Mouse (Mus musculus): ENCODE measurements around the gene Atg2b. TPM values are rescaled to one million over a fixed set of nuclear protein-coding genes. Genes with fewer than 3 reads are reported as not detected.

Gene Atg2b
- total RNA-seq, 2 experiments from 2014 or later: 18.9 to 19.1 TPM

GRCm38 (mm10) chr12:105705799-105706487 is 20.9 kb upstream of the Atg2b start, which contains the start of gene Ak7:
Gene Ak7, plus strand, starts transcription at chr12:105705976.
- Histone ChIP-seq H3K4me3 (peak within 1 kb of the TSS; percentile 26; the same call in 1 of the 2 replicates), H3K27ac (no peak within 1 kb of the TSS)
- intact Hi-C loops (cut with DNase I): no loop called here
- no peak for TF ChIP-seq CTCF (IDR thresholded peaks at IDR 0.05)
- peak; percentile 84 for DNase-seq

DNA sequence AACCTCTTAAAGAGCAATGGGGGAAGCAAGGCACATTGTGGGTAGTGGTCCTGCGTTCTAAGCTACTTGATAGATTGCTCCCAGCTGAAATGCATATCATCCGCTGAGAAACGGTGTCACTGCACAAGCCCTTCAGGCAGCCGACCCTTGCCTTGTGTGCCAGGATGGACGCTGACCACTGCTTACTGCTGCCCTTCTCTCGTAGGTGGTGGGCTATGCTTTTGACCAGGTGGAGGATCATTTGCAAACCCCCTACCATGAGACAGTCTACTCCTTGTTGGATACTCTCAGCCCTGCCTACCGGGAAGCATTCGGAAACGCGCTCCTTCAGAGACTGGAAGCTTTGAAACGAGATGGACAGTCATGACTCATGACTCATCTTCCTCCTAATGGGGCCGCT is 15.4 kb upstream of the Atg2b start:
- H3K4me3 ChIP-seq: no peak overlapping the region
- intact Hi-C loops (cut with DNase I): no loop called here
- no peak overlapping the region for H3K27ac ChIP-seq
- no peak for DNase-seq
- TF ChIP-seq CTCF (IDR thresholded peaks at IDR 0.05): no peak

DNA sequence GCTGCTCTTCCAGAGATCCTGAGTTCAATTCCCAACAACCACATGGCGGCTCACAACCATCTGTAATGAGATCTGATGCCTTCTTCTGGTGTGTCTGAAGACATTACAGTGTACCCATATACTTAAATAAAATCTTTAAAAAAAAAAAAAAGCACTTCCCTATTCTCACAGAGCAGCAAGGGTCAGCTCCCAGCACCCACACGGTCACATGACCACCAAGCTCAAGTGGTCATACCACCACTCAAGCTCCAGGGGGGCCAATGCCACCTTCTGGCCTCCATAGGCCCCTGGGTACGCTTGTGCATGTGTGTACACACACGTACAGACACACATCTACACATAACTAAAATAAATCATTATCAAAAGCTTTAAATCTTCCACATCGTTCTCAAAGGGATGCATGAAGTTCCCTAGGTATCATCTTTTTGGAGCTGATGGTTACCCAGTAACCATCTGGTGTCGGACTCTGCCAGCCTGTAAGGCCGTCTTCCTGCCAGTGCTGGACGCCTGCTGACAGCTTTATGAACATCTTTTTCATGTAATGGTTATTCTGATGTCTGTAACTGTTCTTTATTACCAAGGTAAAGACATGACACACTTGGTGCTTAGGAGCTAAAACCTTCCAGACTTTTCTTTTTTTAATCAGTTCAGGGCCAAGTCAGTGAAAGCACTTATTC is 12.2 kb upstream of the Atg2b start:
- no peak for DNase-seq
- intact Hi-C loops (cut with DNase I): no loop called here
- Histone ChIP-seq H3K27ac (no peak overlapping the region), H3K4me3 (no peak overlapping the region)
- TF ChIP-seq CTCF (IDR thresholded peaks at IDR 0.05): no peak

DNA sequence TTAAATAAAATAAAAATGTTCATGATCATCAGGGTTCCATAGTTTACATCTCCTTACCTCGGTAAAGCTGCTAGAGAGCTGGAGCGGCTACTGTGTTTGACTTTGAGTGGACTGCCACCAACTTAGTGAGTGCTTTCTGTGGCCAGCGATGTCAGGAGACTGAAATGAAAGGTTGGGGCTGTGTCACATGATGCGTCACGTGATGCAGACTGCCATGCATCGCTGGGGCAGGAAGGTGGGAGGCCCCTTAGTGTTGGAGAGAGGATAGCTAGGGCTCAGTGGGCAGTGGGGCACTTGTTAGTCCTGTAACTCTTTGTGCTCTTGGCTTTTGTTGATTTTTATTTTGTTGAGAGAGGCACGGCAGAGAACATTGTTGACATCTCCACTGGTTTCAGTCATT is 10.8 kb upstream of the Atg2b start:
- intact Hi-C loops (cut with DNase I): no loop called here
- no peak for TF ChIP-seq CTCF (IDR thresholded peaks at IDR 0.05)
- DNase-seq: no peak
- Histone ChIP-seq H3K27ac (no peak overlapping the region), H3K4me3 (no peak overlapping the region)

- no peak overlapping the region for H3K27ac ChIP-seq
- H3K4me3 ChIP-seq: no peak overlapping the region
- TF ChIP-seq CTCF (IDR thresholded peaks at IDR 0.05): no peak
- peak; percentile 34 for DNase-seq
- intact Hi-C loops (cut with DNase I): no loop called here
These were observed 9.0 kb upstream of the Atg2b start for GRCm38 (mm10) chr12:105694021-105694420.

- peak; percentile 36 for DNase-seq
- no peak overlapping the region for H3K4me3 ChIP-seq
- peak overlapping the region; percentile 2; the same call in 1 of the 2 replicates for H3K27ac ChIP-seq
- no peak for TF ChIP-seq CTCF (IDR thresholded peaks at IDR 0.05)
- intact Hi-C loops (cut with DNase I): loop anchor here (5.0 to 10.0 kb wide), 2 partner anchors 33 to 325 kb away; partner anchors contain the start of gene Vrk1
These were observed 4.4 kb upstream of the Atg2b start for GRCm38 (mm10) chr12:105689435-105689834.

DNA sequence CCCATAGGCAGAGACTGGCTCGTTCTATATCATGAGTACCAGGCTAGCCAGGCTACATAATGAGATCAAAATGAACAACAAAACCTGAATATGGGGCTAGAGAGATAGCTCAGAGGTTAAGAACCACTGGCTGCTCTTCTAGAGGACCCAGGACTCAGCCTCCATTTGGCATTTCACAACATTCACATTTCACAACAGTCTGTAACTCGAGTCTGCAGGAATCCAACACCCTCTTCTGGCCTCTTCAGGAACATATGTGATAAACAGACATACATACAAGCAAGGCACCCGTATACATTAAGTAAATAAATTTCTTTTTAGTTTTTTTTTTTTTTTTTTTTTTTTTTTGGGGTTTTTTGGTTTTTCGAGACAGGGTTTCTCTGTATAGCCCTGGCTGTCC is 3.5 kb upstream of the Atg2b start:
- H3K4me3 ChIP-seq: no peak overlapping the region
- no peak overlapping the region for H3K27ac ChIP-seq
- no peak for DNase-seq
- TF ChIP-seq CTCF (IDR thresholded peaks at IDR 0.05): no peak
- intact Hi-C loops (cut with DNase I): loop anchor here (5.0 to 10.0 kb wide), 2 partner anchors 34 to 326 kb away; partner anchors contain the start of gene Vrk1

- no peak overlapping the region for H3K4me3 ChIP-seq
- intact Hi-C loops (cut with DNase I): loop anchor here (5.0 to 10.0 kb wide), 2 partner anchors 35 to 327 kb away; partner anchors contain the start of gene Vrk1
- TF ChIP-seq CTCF (IDR thresholded peaks at IDR 0.05): no peak
- DNase-seq: no peak
- no peak overlapping the region for H3K27ac ChIP-seq
These were observed 2.4 kb upstream of the Atg2b start for GRCm38 (mm10) chr12:105687416-105687815.

- Histone ChIP-seq H3K4me3 (no peak overlapping the region), H3K27ac (no peak overlapping the region)
- no peak for TF ChIP-seq CTCF (IDR thresholded peaks at IDR 0.05)
- intact Hi-C loops (cut with DNase I): loop anchor here (5.0 to 10.0 kb wide), 2 partner anchors 36 to 328 kb away; partner anchors contain the start of gene Vrk1
- no peak for DNase-seq
These were observed 1.8 kb upstream of the Atg2b start for GRCm38 (mm10) chr12:105686791-105687190.

- Histone ChIP-seq H3K4me3 (peak within 1 kb of the TSS; percentile 100), H3K27ac (peak within 1 kb of the TSS; percentile 99)
- TF ChIP-seq CTCF (IDR thresholded peaks at IDR 0.05): no peak
- DNase-seq: peak; percentile 61
- intact Hi-C loops (cut with DNase I): loop anchor here (1.0 to 10.0 kb wide), 2 partner anchors 97 to 331 kb away; partner anchors contain the start of gene Vrk1
These were observed 794 bp downstream of the Atg2b start, which contains the start of gene Gskip for GRCm38 (mm10) chr12:105683933-105684901. Gene Gskip, plus strand, starts transcription at chr12:105684829.

GRCm38 (mm10) chr12:105678762-105679161 is 6.2 kb downstream of the Atg2b start:
- no peak overlapping the region for H3K27ac ChIP-seq
- intact Hi-C loops (cut with DNase I): no loop called here
- no peak for TF ChIP-seq CTCF (IDR thresholded peaks at IDR 0.05)
- no peak overlapping the region for H3K4me3 ChIP-seq
- no peak for DNase-seq

DNA sequence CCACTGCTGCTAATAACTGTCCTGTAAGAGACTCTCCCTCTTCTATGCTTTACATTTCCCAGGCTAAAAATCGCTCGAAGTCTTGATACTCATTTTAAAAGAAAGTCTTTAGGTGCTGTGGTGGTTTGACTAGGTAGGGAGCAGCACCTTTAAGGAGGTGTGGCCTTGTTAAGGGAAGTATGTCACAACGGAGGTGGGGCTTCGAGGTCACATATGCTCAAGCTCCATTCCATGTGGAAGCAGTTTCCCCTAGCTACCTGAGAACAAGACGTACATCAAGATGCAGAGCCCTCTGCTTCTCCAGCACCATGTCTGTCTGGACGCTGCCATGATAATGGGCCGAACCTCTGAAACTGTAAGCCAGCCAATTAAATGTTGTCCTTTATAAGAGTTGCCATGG is 6.8 kb downstream of the Atg2b start:
- no peak overlapping the region for H3K4me3 ChIP-seq
- no peak for TF ChIP-seq CTCF (IDR thresholded peaks at IDR 0.05)
- intact Hi-C loops (cut with DNase I): no loop called here

More for the DNA sequence above, 6.8 kb downstream of the Atg2b start:
- DNase-seq: no peak
- H3K27ac ChIP-seq: no peak overlapping the region

Data from gastrocnemius, adult 2 months (tissue).